Mouse (Mus musculus) kidney, embryonic 15.5 days (tissue): ENCODE data around the gene Ripor1. TPM values are rescaled to one million over a fixed set of nuclear protein-coding genes. Genes with fewer than 3 reads are reported as not detected.

Source experiments
- ATAC-seq: fragments of 200-750 bp; cut with Nextera tagmentation; replicated peaks from 2 replicates; pipeline ENCODE4 v1.8.0; 2017; ENCODE audit warnings: moderate TSS enrichment; ENCODE audit not compliant: low FRiP score
- H3K27ac ChIP-seq: fragments of 300-500 bp; sonication (generic); 2 replicates; pipeline ENCODE4 v1.5.1; 2015; ENCODE audit warnings: mild to moderate bottlenecking, inconsistent platforms
- H3K27me3 ChIP-seq: fragments of 300-500 bp; sonication (generic); 2 replicates; pipeline ENCODE4 v1.6.1; 2015; ENCODE audit warnings: inconsistent platforms
- H3K36me3 ChIP-seq: fragments of 300-500 bp; sonication (generic); 2 replicates; pipeline ENCODE4 v1.6.1; 2015; ENCODE audit warnings: inconsistent platforms
- H3K4me1 ChIP-seq: fragments of 300-500 bp; sonication (generic); 2 replicates; pipeline ENCODE4 v1.6.1; 2015; ENCODE audit warnings: inconsistent platforms
- H3K4me2 ChIP-seq: fragments of 300-500 bp; sonication (generic); 2 replicates; pipeline ENCODE4 v1.6.1; 2015; ENCODE audit warnings: moderate library complexity, mild to moderate bottlenecking, inconsistent platforms
- H3K4me3 ChIP-seq: fragments of 300-500 bp; sonication (generic); replicated peaks from 2 replicates; pipeline ENCODE4 v1.5.1; 2015; ENCODE audit warnings: mild to moderate bottlenecking, inconsistent platforms
- H3K9ac ChIP-seq: fragments of 300-500 bp; sonication (generic); 2 replicates; pipeline ENCODE4 v1.6.1; 2015; ENCODE audit warnings: mild to moderate bottlenecking, inconsistent platforms
- H3K9me3 ChIP-seq: fragments of 300-500 bp; sonication (generic); replicated peaks from 2 replicates; pipeline ENCODE4 v1.6.1; 2016; ENCODE audit warnings: inconsistent platforms
- WGBS: fragments of 180-500 bp; shearing (Covaris S2); methylation state at CpG from one replicate; pipeline ENCODE4 v1.1.7; 2015; ENCODE audit warnings: mixed read lengths; 5-methylcytosine and 5-hydroxymethylcytosine counted together
- polyA plus RNA-seq: library from polyadenylated mRNA; unstranded; fragments of >200 nt; fragmentation: Nextera tagmentation; extraction: Ambion mirVana; gene quantifications from 2 replicates; pipeline ENCODE4 v1.2.1, GENCODE M21; 2015

Gene Ripor1
- polyA plus RNA-seq, 1 experiment from 2014 or later, result 39.5 TPM

- Histone ChIP-seq H3K27me3 (no peaks in the 10 kb centered on the region), H3K4me1 (peaks cover 47% of the 10 kb centered on the region), H3K9me3 (no peaks in the 10 kb centered on the region), H3K4me2 (no peak overlapping the region), H3K27ac (no peak overlapping the region), H3K36me3 (peaks cover 71% of the 10 kb centered on the region), H3K4me3 (no peak overlapping the region), H3K9ac (no peak overlapping the region)
- WGBS, result 88% methylated on average over 21 of the region's 21 CpGs
- ATAC-seq, result no peak
These were observed 16.1 kb downstream of the Ripor1 start for GRCm38 (mm10) chr8:105620946-105621720.

- H3K9ac ChIP-seq, result no peak overlapping the region
- no peak overlapping the region; the same call in 1 of the 2 replicates for H3K4me2 ChIP-seq
- no peaks in the 10 kb centered on the region for H3K27me3 ChIP-seq
- ATAC-seq, result no peak
- peak overlapping the region; percentile 92 for H3K27ac ChIP-seq
- H3K4me1 ChIP-seq, result peaks cover 47% of the 10 kb centered on the region
- H3K9me3 ChIP-seq, result no peaks in the 10 kb centered on the region
- H3K4me3 ChIP-seq, result no peak overlapping the region; the same call in 1 of the 2 replicates
- WGBS, result 63% methylated on average over 4 of the region's 4 CpGs
- peaks cover 63% of the 10 kb centered on the region for H3K36me3 ChIP-seq
These were observed 16.8 kb downstream of the Ripor1 start for GRCm38 (mm10) chr8:105621841-105622240.

GRCm38 (mm10) chr8:105622421-105622920 is 17.4 kb downstream of the Ripor1 start:
- Histone ChIP-seq H3K4me3 (peak overlapping the region; percentile 11), H3K27me3 (no peaks in the 10 kb centered on the region), H3K9me3 (no peaks in the 10 kb centered on the region), H3K27ac (peak overlapping the region; percentile 92), H3K4me1 (peaks cover 47% of the 10 kb centered on the region), H3K9ac (0 out of 2 replicates have a peak overlapping the region, but pooled peaks have one; percentile 15), H3K4me2 (peak overlapping the region; percentile 48), H3K36me3 (peaks cover 57% of the 10 kb centered on the region)
- peak; percentile 93 for ATAC-seq
- WGBS, result 2% methylated on average over 8 of the region's 8 CpGs

DNA sequence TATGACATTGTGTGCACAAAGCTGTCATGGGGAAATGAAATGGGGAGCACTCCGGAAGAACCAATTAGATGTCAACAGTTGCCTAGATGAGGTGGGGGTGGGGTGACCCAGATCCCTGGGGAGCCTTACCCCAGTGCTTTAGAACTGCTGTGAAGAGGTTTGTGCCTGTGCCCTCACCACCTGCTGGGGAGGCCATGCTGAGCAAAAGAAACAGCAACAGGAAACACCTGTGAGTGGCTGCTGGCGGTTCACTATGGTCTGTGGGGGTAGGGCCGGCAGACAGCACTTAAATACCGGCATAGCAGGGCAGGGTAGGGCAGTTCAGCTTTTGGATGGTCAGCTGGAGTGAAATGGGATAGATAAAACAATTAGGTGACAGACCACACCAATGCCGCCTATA is 18.1 kb downstream of the Ripor1 start:
- no peaks in the 10 kb centered on the region for H3K9me3 ChIP-seq
- peaks cover 47% of the 10 kb centered on the region for H3K4me1 ChIP-seq
- H3K4me2 ChIP-seq, result peak overlapping the region; percentile 48
- 14% methylated on average over 5 of the region's 5 CpGs for WGBS
- peak overlapping the region; percentile 11; the same call in 1 of the 2 replicates for H3K4me3 ChIP-seq
- H3K27ac ChIP-seq, result peak overlapping the region; percentile 92
- H3K27me3 ChIP-seq, result no peaks in the 10 kb centered on the region
- ATAC-seq, result peak; percentile 20; the same call in 1 of the 2 replicates
- H3K36me3 ChIP-seq, result peaks cover 51% of the 10 kb centered on the region
- 0 out of 2 replicates have a peak overlapping the region, but pooled peaks have one; percentile 15 for H3K9ac ChIP-seq

DNA sequence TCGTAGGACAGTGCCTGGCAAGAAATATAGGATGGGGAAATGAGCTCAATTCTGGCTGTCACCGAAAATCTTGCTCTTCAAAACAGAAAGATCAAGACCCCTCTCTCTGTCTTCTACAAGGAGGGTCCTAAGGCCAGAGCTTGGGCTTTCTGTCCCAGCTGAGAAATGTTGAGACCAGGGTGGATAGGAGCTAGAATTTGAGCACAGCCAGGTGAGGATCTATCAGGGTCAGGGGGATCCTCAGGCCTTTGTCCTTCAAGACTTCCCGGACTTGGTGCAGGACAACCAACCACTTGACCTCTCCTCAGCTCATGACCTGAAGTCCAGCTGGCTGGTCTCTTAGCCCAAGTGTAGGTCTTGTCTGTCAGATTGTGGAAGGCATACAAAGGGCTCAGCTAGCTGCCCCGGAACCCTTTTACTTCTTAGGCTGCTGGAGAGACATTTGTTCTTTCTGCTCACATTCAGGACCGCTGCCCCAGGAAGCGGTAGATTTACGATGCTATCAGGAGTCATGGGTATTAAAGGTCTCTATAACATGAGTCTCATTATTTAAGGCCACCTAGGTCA is 18.7 kb downstream of the Ripor1 start:
- Histone ChIP-seq H3K27me3 (no peaks in the 10 kb centered on the region), H3K4me2 (peak overlapping the region; percentile 48), H3K27ac (peak overlapping the region; percentile 92), H3K9ac (0 out of 2 replicates have a peak overlapping the region, but pooled peaks have one; percentile 15), H3K9me3 (no peaks in the 10 kb centered on the region), H3K4me1 (peaks cover 47% of the 10 kb centered on the region), H3K4me3 (peak overlapping the region; percentile 11; the same call in 1 of the 2 replicates), H3K36me3 (peaks cover 44% of the 10 kb centered on the region)
- ATAC-seq, result no peak
- 23% methylated on average over 7 of the region's 7 CpGs for WGBS

GRCm38 (mm10) chr8:105624401-105624800 is 19.3 kb downstream of the Ripor1 start:
- no peak overlapping the region for H3K4me2 ChIP-seq
- no peaks in the 10 kb centered on the region for H3K9me3 ChIP-seq
- H3K27ac ChIP-seq, result peak overlapping the region; percentile 92
- H3K4me1 ChIP-seq, result peaks cover 47% of the 10 kb centered on the region
- no peak overlapping the region for H3K4me3 ChIP-seq
- no peaks in the 10 kb centered on the region for H3K27me3 ChIP-seq
- peaks cover 38% of the 10 kb centered on the region for H3K36me3 ChIP-seq
- 32% methylated on average over 3 of the region's 3 CpGs for WGBS
- no peak overlapping the region for H3K9ac ChIP-seq
- ATAC-seq, result no peak

- Histone ChIP-seq H3K36me3 (peaks cover 34% of the 10 kb centered on the region), H3K9ac (no peak overlapping the region), H3K27me3 (no peaks in the 10 kb centered on the region), H3K4me1 (peaks cover 47% of the 10 kb centered on the region), H3K9me3 (no peaks in the 10 kb centered on the region), H3K4me3 (no peak overlapping the region), H3K4me2 (no peak overlapping the region), H3K27ac (peak overlapping the region; percentile 92)
- no peak for ATAC-seq
- 22% methylated on average over 1 of the region's 1 CpGs for WGBS
These were observed 19.8 kb downstream of the Ripor1 start for GRCm38 (mm10) chr8:105624831-105625230.

GRCm38 (mm10) chr8:105626086-105626485 is 21.0 kb downstream of the Ripor1 start:
- H3K4me3 ChIP-seq, result no peak overlapping the region
- WGBS, result 86% methylated on average over 1 of the region's 1 CpGs

DNA sequence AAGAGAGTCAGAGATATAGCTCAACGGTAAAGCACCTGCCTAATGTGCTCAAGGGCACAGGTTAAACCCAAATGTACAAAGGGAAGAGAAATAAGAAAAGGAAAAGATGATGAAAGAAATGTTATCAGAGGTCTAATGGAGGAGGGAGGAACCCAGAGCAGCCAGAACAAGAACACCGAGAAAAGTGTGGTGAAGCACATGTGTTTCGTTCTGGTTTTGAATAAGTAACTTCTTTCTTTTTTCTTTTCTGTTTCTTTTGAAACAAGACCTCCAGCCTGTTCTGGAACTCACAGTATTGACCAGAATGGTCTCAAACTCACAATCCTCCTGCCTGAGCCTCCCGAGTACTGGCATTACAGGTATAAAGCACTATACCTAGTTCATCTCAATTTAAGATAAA is 24.3 kb downstream of the Ripor1 start:
- no peaks in the 10 kb centered on the region for H3K9me3 ChIP-seq
- H3K4me1 ChIP-seq, result peaks cover 13% of the 10 kb centered on the region
- H3K4me3 ChIP-seq, result no peak overlapping the region
- no peak overlapping the region for H3K27ac ChIP-seq
- H3K4me2 ChIP-seq, result no peak overlapping the region
- H3K27me3 ChIP-seq, result no peaks in the 10 kb centered on the region
- H3K9ac ChIP-seq, result no peak overlapping the region
- no peak for ATAC-seq
- H3K36me3 ChIP-seq, result peaks cover 2% of the 10 kb centered on the region; the same call in 1 of the 2 replicates
- 91% methylated on average over 4 of the region's 4 CpGs for WGBS

More at GRCm38 (mm10) chr8:105626086-105626485, 21.0 kb downstream of the Ripor1 start:
- Histone ChIP-seq H3K9me3 (no peaks in the 10 kb centered on the region), H3K36me3 (peaks cover 21% of the 10 kb centered on the region), H3K4me1 (peaks cover 46% of the 10 kb centered on the region), H3K27ac (no peak overlapping the region), H3K9ac (no peak overlapping the region), H3K4me2 (no peak overlapping the region), H3K27me3 (no peaks in the 10 kb centered on the region)
- no peak for ATAC-seq

DNA sequence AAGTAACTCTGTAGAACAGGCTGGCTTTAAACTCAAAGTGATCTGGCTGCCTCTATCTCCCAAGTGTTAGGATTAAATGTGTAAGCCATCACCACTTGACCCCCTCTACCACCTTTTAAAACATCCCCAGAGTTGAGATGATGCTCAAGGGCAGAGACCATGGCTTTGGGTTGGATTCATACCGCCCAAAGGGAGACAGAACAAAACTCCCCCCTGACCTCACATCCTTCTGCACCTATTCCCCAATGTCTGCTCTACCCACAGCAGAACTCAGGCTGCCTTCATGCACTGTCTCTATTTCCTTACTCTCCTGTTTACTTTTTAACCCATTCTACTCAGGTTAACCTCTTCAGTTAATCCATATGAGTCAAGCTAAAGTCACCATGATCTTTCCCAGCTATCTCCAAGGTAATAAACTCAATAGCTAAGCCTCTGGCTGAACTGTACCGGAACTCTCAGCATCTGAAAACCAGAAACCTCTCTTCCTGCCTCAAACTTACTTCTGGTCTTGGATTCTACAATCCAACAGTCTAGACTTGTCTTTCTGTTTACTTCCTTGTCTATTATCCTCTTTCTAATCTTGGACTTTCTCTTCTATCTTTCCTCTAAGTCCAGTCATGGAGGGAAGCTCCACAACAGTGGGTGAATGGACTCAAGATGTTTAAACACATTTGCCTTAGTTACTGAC is 29.9 kb downstream of the Ripor1 start:
- H3K27me3 ChIP-seq, result no peaks in the 10 kb centered on the region
- 89% methylated on average over 2 of the region's 2 CpGs for WGBS
- ATAC-seq, result no peak
- no peaks in the 10 kb centered on the region for H3K36me3 ChIP-seq
- H3K9me3 ChIP-seq, result no peaks in the 10 kb centered on the region
- H3K9ac ChIP-seq, result no peak overlapping the region
- peak overlapping the region; percentile 82 for H3K4me3 ChIP-seq
- H3K4me1 ChIP-seq, result peaks cover 27% of the 10 kb centered on the region
- H3K4me2 ChIP-seq, result peak overlapping the region; percentile 90
- 0 out of 2 replicates have a peak overlapping the region, but pooled peaks have one; percentile 15 for H3K27ac ChIP-seq

GRCm38 (mm10) chr8:105635481-105635880 is 30.4 kb downstream of the Ripor1 start:
- peaks cover 30% of the 10 kb centered on the region for H3K4me1 ChIP-seq
- ATAC-seq, result no peak
- no peaks in the 10 kb centered on the region for H3K27me3 ChIP-seq
- peak overlapping the region; percentile 82 for H3K4me3 ChIP-seq
- WGBS, result 6% methylated on average over 11 of the region's 11 CpGs
- H3K9ac ChIP-seq, result peak overlapping the region; percentile 95
- H3K36me3 ChIP-seq, result no peaks in the 10 kb centered on the region
- no peaks in the 10 kb centered on the region for H3K9me3 ChIP-seq
- peak overlapping the region; percentile 90 for H3K4me2 ChIP-seq
- H3K27ac ChIP-seq, result peak overlapping the region; percentile 100
